Mouse (Mus musculus) neural tube, embryonic 14.5 days (tissue): ENCODE results near the gene Kcnk6. TPM values are rescaled to one million over a fixed set of nuclear protein-coding genes. Genes with fewer than 3 reads are reported as not detected.
A peak's percentile ranks its signal among the peaks of the same experiment; 100 is the strongest.
"Not testable (repeated sequence)": the region's sequence is repeated elsewhere in the genome, so short reads cannot be mapped to it uniquely, and the experiment has no call there.

Experiments used
- ATAC-seq: fragments of 200-750 bp; cut with Nextera tagmentation; 2 replicates; pipeline ENCODE4 v1.8.0; 2017; ENCODE audit warnings: low read depth, mild to moderate bottlenecking, moderate TSS enrichment, moderate library complexity
- H3K27ac ChIP-seq: fragments of 300-500 bp; sonication (generic); 2 replicates; pipeline ENCODE4 v1.5.1; 2014; ENCODE audit warnings: low read depth, mild to moderate bottlenecking, control low read depth, low read length, moderate library complexity, mixed read lengths
- H3K27me3 ChIP-seq: fragments of 300-500 bp; sonication (generic); 2 replicates; pipeline ENCODE4 v1.6.1; 2014; ENCODE audit warnings: low read length; ENCODE audit not compliant: control insufficient read depth, insufficient read depth
- H3K36me3 ChIP-seq: fragments of 300-500 bp; sonication (generic); 2 replicates; pipeline ENCODE4 v1.6.1; 2014; ENCODE audit warnings: low read length, mixed read lengths; ENCODE audit not compliant: control insufficient read depth, insufficient read depth
- H3K4me1 ChIP-seq: fragments of 300-500 bp; sonication (generic); 2 replicates; pipeline ENCODE4 v1.6.1; 2014; ENCODE audit warnings: low read length; ENCODE audit not compliant: control insufficient read depth, insufficient read depth
- H3K4me2 ChIP-seq: fragments of 300-500 bp; sonication (generic); 2 replicates; pipeline ENCODE4 v1.6.1; 2014; ENCODE audit warnings: mild to moderate bottlenecking, low read depth, low read length, control low read depth
- H3K4me3 ChIP-seq: fragments of 300-500 bp; sonication (generic); 2 replicates; pipeline ENCODE4 v1.5.1; 2014; ENCODE audit warnings: low read depth, low read length, control low read depth, mixed read lengths
- H3K9ac ChIP-seq: fragments of 300-500 bp; sonication (generic); replicated peaks from 2 replicates; pipeline ENCODE4 v1.6.1; 2014; ENCODE audit warnings: low read depth, mild to moderate bottlenecking, control low read depth, low read length, mixed read lengths
- H3K9me3 ChIP-seq: fragments of 300-500 bp; sonication (generic); 2 replicates; pipeline ENCODE4 v1.6.1; 2016; ENCODE audit warnings: low read length; ENCODE audit not compliant: control insufficient read depth
- WGBS: fragments of 180-500 bp; shearing (Covaris S2); extraction: QIAGEN DNeasy Blood & Tissue Kit; methylation state at CpG from one replicate; pipeline ENCODE4 v1.1.7; 2014; 5-methylcytosine and 5-hydroxymethylcytosine counted together
- polyA plus RNA-seq: library from polyadenylated mRNA; unstranded; fragments of >200 nt; fragmentation: Nextera tagmentation; extraction: Ambion mirVana; gene quantifications from 2 replicates; pipeline ENCODE4 v1.2.1, GENCODE M21; 2014

Gene Kcnk6
- polyA plus RNA-seq, 1 experiment from 2014 or later: 0.52 TPM

- H3K9me3 ChIP-seq, H3K27me3 ChIP-seq, H3K36me3 ChIP-seq, H3K4me1 ChIP-seq: not testable (repeated sequence)
- peak; percentile 9 for ATAC-seq
- H3K4me3 ChIP-seq: peak overlapping the region; percentile 51
- H3K4me2 ChIP-seq: peak overlapping the region; percentile 58
- WGBS: 24% methylated on average over 6 of the region's 6 CpGs
- H3K27ac ChIP-seq: peak overlapping the region; percentile 85
- H3K9ac ChIP-seq: peak overlapping the region; percentile 49
These were observed 5.3 kb upstream of the Kcnk6 start for GRCm38 (mm10) chr7:29237596-29237995.

DNA sequence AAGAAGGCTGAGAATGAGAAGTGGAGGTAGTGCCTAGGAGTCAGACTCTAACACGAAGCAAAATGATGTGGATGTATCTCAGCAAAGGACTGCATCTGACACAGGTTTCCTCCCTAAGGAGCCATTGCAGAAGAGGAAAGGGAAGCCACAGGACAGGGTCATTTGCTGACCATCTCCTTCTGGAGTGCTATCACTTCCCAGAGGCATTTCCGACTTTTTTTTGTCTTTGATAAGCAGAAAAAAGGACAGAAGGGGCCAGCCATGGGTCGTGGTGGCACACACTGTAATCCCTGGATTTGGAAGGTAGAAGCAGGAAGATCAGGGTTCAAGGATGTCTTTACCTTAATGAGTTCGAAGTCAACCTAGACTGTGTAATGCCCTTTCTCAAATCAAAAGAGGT, 4.3 kb upstream of the Kcnk6 start:
- WGBS: 90% methylated on average over 4 of the region's 4 CpGs
- no peaks in the 10 kb centered on the region for H3K9me3 ChIP-seq
- no peak for ATAC-seq
- no peak overlapping the region for H3K4me3 ChIP-seq
- peaks cover 15% of the 10 kb centered on the region for H3K27me3 ChIP-seq
- H3K4me1 ChIP-seq: peaks cover 8% of the 10 kb centered on the region
- H3K27ac ChIP-seq: no peak overlapping the region
- no peak overlapping the region for H3K9ac ChIP-seq
- no peak overlapping the region for H3K4me2 ChIP-seq
- H3K36me3 ChIP-seq: no peaks in the 10 kb centered on the region

- H3K27me3 ChIP-seq: peaks cover 16% of the 10 kb centered on the region
- ATAC-seq: no peak
- no peak overlapping the region for H3K4me2 ChIP-seq
- no peak overlapping the region for H3K4me3 ChIP-seq
- H3K9me3 ChIP-seq: no peaks in the 10 kb centered on the region
- no peak overlapping the region for H3K27ac ChIP-seq
- no peak overlapping the region for H3K9ac ChIP-seq
- H3K4me1 ChIP-seq: peaks cover 8% of the 10 kb centered on the region
- 81% methylated on average over 5 of the region's 5 CpGs for WGBS
- H3K36me3 ChIP-seq: no peaks in the 10 kb centered on the region
These were observed 2.3 kb upstream of the Kcnk6 start for GRCm38 (mm10) chr7:29234661-29235060.

DNA sequence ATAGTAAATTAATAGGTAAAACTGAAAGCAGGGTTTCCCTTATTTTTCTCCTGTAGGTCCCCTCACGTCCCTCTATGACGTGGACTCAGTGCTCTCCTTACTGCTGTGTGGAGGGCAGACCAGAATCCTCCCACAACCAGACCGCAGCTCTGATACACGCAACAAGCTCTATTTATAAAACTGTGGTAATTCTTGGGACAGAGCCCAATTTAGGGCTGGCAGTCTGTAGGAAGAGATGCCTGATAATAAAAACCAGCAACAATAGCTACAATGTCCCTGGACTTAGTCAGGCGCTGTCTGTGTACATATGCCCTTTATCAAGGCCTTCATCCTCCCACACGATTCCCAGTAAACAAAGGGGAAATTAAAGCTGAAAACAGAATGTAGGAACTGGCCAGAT, 1.4 kb upstream of the Kcnk6 start:
- no peak overlapping the region for H3K9ac ChIP-seq
- H3K36me3 ChIP-seq: no peaks in the 10 kb centered on the region
- no peaks in the 10 kb centered on the region for H3K9me3 ChIP-seq
- H3K4me2 ChIP-seq: no peak overlapping the region
- WGBS: 76% methylated on average over 6 of the region's 6 CpGs
- no peak for ATAC-seq
- peaks cover 4% of the 10 kb centered on the region for H3K4me1 ChIP-seq
- H3K4me3 ChIP-seq: no peak overlapping the region
- no peak overlapping the region for H3K27ac ChIP-seq
- peaks cover 16% of the 10 kb centered on the region for H3K27me3 ChIP-seq

GRCm38 (mm10) chr7:29231517-29231916, 798 bp downstream of the Kcnk6 start:
- H3K27ac ChIP-seq: no peak overlapping the region
- ATAC-seq: no peak
- no peak overlapping the region for H3K9ac ChIP-seq
- WGBS: 62% methylated on average over 3 of the region's 3 CpGs
- no peak overlapping the region for H3K4me3 ChIP-seq
- peaks cover 16% of the 10 kb centered on the region for H3K27me3 ChIP-seq
- H3K36me3 ChIP-seq: no peaks in the 10 kb centered on the region
- no peaks in the 10 kb centered on the region for H3K9me3 ChIP-seq
- peak overlapping the region; percentile 82 for H3K4me2 ChIP-seq
- H3K4me1 ChIP-seq: peaks cover 4% of the 10 kb centered on the region; the same call in 1 of the 2 replicates

DNA sequence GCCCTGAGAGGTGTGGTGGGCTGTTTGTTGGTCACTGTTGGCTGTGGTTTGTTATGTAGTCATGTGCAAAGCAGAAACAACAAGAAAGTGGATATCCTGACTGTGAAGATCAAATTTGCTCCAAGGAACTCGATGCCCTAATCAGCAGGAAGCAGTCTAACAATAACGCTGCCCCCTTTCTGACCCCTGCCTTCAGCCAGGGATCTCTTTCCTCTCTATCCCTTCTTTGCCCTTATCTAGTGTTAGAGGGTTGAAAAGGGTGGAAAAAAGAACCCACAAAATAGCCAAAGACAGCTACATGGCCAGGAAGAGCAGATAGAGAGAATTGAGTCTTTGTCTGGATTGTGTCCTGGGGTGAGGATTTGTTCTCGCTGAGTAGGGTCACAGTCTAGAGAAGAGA, 1.8 kb downstream of the Kcnk6 start:
- H3K4me1 ChIP-seq: peaks cover 4% of the 10 kb centered on the region; the same call in 1 of the 2 replicates
- H3K27me3 ChIP-seq: peaks cover 16% of the 10 kb centered on the region
- no peak overlapping the region for H3K9ac ChIP-seq
- no peak overlapping the region for H3K4me3 ChIP-seq
- no peak for ATAC-seq
- H3K4me2 ChIP-seq: no peak overlapping the region
- no peak overlapping the region for H3K27ac ChIP-seq
- 30% methylated on average over 3 of the region's 3 CpGs for WGBS
- no peaks in the 10 kb centered on the region for H3K9me3 ChIP-seq
- no peaks in the 10 kb centered on the region for H3K36me3 ChIP-seq

DNA sequence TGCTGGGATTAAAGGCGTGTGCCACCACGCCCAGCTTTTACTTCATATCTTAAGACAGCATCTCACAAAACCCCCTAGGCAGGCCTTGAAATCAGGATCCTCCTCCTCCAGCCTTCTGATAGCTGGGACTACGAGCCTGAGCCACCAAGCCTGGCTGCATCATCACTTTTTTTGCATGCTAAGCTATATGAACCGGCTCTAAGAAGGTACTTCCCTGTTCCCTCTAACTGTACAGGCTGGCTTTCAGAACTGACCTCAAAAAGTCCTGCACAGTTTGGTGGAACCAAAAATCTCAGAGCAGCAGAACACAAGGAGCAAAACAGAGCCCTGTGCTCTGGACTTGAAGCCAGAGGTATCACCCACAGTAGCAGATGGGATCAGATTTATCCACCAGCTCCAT, 4.1 kb downstream of the Kcnk6 start:
- Histone ChIP-seq H3K4me1 (peaks cover 4% of the 10 kb centered on the region; the same call in 1 of the 2 replicates), H3K9me3 (no peaks in the 10 kb centered on the region), H3K27ac (no peak overlapping the region), H3K36me3 (no peaks in the 10 kb centered on the region), H3K9ac (no peak overlapping the region), H3K4me3 (no peak overlapping the region), H3K27me3 (peaks cover 12% of the 10 kb centered on the region), H3K4me2 (no peak overlapping the region)
- WGBS: 76% methylated on average over 4 of the region's 4 CpGs
- ATAC-seq: no peak

DNA sequence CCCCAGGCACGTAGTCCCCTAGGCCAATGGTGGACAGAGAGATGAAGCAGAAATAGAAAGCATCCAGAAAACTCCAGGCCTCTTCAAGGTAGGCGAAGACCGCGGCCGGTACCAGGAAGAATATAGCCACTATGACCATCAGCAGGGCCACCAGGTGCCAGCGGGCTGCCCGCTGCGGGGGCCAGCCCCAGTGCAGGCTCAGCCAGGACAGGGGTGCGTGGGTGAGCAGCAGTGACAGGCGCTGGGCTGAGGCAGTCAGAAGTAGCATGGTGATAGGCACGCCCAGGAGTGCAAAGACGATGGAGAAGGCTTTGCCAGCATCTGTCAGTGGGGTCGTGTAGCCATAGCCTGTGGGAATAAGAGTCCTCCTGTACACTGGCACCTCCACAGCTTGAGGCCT, 6.8 kb downstream of the Kcnk6 start:
- 76% methylated on average over 13 of the region's 13 CpGs for WGBS
- Histone ChIP-seq H3K9me3 (no peaks in the 10 kb centered on the region), H3K27ac (no peak overlapping the region), H3K4me1 (no peaks in the 10 kb centered on the region), H3K4me3 (no peak overlapping the region), H3K27me3 (no peaks in the 10 kb centered on the region), H3K36me3 (no peaks in the 10 kb centered on the region), H3K9ac (no peak overlapping the region), H3K4me2 (no peak overlapping the region; the same call in 1 of the 2 replicates)
- ATAC-seq: no peak

- peak; percentile 34; the same call in 1 of the 2 replicates for ATAC-seq
- 12% methylated on average over 16 of the region's 16 CpGs for WGBS
- Histone ChIP-seq H3K4me1 (no peaks in the 10 kb centered on the region), H3K4me2 (no peak overlapping the region; the same call in 1 of the 2 replicates), H3K27me3 (no peaks in the 10 kb centered on the region), H3K4me3 (no peak overlapping the region), H3K9me3 (no peaks in the 10 kb centered on the region), H3K9ac (peak overlapping the region; percentile 17; the same call in 1 of the 2 replicates), H3K36me3 (no peaks in the 10 kb centered on the region), H3K27ac (no peak overlapping the region)
These were observed 7.4 kb downstream of the Kcnk6 start for GRCm38 (mm10) chr7:29224756-29225394.
